Mouse (Mus musculus) spleen, adult 10 weeks (tissue): ENCODE data around the gene Setd3. TPM values are rescaled to one million over a fixed set of nuclear protein-coding genes. Genes with fewer than 3 reads are reported as not detected.

Experiments
- polyA plus RNA-seq: library from polyadenylated mRNA; stranded (reverse); fragments of 350-450 nt; fragmentation: Illumina TruSeq; extraction: RNeasy Lipid Tissue Mini Kit (QIAGEN cat#74804); gene quantifications from one replicate; pipeline ENCODE4 v1.2.3, GENCODE M21; 2015; ENCODE audit warnings: low replicate concordance; ENCODE audit not compliant: insufficient read depth

Setd3 gene
- polyA plus RNA-seq: 99.3 TPM

DNA sequence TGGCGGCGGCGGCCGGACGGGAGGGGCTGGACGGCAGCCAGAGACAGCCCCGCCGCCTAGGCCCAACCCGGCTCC is at the start of gene Setd3:
Gene Setd3, minus strand, starts transcription at position 69 of the 75 bp plus-strand sequence.

DNA sequence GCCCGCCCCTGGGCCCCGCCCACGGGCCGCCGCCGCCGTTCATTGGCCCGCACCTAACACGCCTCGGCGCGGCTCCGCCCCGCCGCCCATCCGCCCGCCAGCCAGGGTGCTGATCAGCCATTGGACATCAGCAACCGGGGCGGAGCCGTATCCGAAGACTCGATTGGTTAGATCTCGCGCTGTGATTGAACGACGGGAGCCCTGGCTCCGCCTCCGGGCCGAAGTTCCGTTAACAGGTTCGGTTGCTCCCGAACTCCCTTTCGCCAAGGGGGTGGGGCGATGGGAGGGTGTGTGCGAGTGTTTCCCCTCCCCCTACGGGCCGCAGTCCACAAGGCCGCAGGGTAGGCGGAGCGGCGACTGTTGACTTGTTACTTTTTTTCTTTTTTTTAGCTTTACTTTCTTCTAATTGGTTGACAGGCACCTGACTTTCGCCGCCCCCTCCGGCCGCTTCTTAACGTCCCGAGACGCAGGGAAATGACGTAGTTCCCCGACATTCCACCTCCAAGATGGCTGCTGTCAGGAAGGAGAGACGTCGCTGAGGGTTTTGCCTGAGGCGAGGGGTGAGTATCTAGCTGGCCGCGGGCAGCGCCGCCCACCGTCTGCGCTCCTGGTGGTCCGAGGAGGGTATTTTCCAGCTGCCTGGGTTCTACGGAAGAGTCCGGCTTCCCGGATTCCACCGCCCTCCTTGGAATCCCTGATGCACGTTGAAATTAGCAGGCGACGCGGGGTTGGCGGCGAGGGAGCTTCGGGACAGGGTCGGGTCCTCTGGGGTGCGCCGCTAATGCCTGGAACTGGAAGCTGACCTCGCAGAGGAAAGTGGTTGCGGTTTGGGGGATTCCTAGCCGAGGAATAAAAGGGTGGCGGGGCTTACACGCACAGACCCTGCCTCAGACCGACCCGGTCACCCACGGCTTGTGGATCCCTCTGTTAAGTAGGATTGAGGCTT is 480 bp upstream of the Setd3 start, which contains the start of gene Ccnk:
Gene Ccnk, plus strand, starts transcription at position 259 of the 946 bp plus-strand sequence.

Other genes starting within 250 kb of the Setd3 start
- gene Bcl11b, start 175.7 kb downstream of the Setd3 start, polyA plus RNA-seq: 9.8 TPM
- 41.6 TPM for gene Ccnk, start 265 bp upstream of the Setd3 start, polyA plus RNA-seq
- 0.91 TPM for gene Ccdc85c, start 96.1 kb upstream of the Setd3 start, polyA plus RNA-seq
- 0.81 TPM for gene Hhipl1, start 127.0 kb upstream of the Setd3 start, polyA plus RNA-seq
- gene Cyp46a1, start 155.1 kb upstream of the Setd3 start, polyA plus RNA-seq: 1.7 TPM
- gene Eml1, start 191.6 kb upstream of the Setd3 start, polyA plus RNA-seq: 15.2 TPM